Mouse (Mus musculus) 416B (cell line): ENCODE measurements around the gene Tnfrsf9.
A peak's percentile ranks its signal among the peaks of the same experiment; 100 is the strongest.

Source experiments
- DNase-seq: peaks from one replicate; pipeline ENCODE4 v3.0.0; 2011; ENCODE audit warnings: low read depth

Gene Tnfrsf9

DNA sequence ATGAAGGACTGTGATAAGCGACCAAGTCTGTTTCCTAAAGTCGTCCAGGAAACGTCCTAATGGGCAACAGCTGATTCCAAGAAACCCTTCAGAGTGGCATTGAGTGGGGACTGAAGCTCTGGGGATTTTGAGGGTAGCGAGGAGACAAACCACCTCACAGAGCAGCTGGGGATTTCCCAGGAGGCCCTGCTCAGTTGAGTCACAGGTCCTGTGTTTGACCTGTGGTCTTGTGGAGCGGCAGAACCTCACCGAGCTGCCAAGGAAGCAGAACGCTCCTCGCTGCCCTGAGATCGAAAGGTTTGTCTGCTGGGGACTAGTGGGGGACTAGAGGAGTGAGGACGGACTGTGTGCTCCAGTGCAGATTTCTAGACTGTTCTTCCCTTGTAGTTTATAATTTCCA, 13.4 kb downstream of the Tnfrsf9 start:
- peak; percentile 65 for DNase-seq

DNA sequence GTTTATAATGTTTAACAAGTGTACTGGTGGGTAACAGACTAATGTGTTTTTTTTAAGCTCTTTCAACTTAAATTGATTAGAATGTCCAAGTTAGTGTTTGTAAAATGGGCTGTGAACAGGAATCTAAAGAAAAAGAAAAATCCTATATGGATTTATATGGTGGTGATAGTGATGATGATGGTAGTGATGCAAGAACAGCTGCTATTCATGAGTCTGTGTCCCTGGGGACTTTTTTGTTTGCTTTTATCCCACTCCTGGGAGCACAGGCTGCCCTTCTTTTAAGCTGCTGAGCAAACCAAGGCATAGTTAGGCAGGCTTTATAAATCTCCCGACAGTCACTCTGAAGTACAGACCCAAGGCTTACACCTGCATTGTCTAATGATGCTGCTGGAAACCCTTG, 19.1 kb downstream of the Tnfrsf9 start:
- DNase-seq: no peak

DNA sequence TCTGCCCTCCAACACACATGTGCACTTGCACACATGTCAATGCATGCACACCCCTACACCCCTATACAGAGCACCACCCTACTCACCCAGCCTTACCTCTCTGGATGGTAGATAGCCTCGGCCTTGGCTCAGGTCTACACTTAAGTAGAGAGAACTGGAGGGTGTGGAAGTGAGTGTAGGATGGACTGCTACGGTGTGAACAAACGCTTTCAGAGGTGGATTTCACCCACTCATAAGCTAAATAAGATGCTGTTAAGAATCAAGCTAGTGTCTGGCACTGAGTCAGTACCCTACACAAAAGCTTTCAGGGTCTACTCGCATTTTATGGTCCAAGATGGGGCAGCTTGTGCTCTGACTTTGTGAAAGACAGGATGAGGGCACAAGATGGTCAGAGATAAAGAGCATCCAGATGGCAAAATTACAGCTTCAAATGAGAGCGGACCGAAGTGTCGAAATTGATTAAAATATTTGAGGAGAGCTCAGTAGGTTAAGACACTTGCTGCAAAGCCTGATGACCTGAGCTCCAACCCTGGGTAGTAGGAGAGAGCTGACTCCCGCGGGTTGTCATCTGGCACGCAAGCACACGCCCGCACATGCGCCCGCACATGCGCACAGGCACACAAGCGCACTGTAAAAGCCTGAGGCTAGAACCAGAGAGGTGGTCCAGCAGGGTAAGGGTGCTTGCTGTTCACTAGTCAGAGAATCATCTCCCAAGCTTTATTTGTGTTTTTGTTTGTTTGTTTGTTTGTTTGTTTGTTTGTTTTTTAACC, 23.1 kb downstream of the Tnfrsf9 start:
- no peak for DNase-seq

DNA sequence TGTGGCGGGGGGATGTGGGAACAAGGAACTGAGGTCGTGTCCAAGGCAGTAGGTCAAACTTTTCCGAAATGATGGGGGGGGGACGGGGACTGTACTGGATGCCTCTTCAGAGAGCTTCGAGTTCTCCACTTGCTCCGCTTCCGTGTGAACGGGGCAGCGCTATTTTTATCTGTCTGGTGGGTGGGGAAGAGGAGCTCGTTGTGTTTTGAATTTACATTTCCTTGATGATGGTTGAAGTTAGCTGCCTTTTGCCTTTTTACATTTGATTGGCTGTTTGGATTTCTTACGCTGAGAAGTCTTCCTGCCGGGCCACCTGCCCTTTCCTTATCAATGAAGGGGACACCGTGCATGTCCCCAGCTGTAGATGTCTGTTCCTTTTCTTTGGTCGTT, 23.7 kb downstream of the Tnfrsf9 start:
- no peak for DNase-seq

DNA sequence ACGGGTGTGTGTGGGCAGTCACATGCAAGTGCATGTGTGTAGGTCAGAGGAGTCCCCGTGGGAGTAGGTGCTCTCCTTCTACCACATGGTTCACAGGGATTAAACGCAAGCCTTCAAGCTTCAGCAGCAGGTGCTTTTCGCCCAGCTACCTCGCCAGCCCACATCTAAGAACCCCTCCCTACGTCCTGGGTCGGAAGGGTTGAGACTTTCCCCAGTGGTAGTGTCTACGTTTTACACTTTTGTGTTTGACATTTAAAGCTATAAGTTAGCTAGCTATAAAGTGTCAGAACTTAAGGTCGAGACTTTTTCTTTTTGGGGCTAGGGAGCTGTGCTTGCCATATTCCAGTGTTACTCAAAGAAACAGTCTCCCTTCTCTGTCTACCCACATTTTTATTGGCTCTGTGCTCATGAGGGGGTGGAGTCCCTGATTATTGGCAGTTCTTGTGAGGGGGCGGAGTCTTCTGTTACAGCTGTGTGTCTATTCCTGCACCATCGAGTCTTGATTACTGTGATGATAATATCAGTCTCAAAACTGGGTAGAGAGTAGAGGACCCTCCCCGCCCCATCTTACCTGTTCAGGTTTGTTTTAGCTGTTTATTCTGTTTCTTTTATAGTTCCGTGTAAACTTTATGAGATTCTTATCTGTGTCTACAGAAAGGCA, 25.8 kb downstream of the Tnfrsf9 start:
- no peak for DNase-seq

DNA sequence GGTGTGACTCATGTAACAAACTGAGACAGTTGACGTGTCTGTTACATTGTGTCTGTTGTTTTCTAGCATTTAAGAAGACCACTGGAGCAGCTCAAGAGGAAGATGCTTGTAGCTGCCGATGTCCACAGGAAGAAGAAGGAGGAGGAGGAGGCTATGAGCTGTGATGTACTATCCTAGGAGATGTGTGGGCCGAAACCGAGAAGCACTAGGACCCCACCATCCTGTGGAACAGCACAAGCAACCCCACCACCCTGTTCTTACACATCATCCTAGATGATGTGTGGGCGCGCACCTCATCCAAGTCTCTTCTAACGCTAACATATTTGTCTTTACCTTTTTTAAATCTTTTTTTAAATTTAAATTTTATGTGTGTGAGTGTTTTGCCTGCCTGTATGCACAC, 30.3 kb downstream of the Tnfrsf9 start:
- DNase-seq: no peak

DNA sequence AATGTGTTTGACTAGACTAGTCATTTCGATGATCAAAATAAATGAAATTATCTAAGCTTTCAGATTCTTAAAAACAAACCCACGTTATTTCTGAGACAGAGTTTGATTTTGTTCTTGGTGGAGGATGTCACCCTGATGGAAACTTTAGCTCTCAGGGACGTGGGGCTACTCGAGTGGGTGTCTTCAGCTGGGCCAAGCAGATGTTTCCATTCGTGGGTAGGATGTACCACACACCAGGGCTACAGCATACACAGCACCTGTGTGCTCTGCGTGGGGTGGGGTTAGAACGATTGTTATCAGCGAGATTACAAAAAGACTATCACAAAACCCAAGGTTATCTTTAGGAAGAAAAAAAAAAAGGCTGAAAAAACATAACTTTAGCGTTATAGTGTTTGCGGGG, 36.6 kb downstream of the Tnfrsf9 start:
- DNase-seq: no peak

DNA sequence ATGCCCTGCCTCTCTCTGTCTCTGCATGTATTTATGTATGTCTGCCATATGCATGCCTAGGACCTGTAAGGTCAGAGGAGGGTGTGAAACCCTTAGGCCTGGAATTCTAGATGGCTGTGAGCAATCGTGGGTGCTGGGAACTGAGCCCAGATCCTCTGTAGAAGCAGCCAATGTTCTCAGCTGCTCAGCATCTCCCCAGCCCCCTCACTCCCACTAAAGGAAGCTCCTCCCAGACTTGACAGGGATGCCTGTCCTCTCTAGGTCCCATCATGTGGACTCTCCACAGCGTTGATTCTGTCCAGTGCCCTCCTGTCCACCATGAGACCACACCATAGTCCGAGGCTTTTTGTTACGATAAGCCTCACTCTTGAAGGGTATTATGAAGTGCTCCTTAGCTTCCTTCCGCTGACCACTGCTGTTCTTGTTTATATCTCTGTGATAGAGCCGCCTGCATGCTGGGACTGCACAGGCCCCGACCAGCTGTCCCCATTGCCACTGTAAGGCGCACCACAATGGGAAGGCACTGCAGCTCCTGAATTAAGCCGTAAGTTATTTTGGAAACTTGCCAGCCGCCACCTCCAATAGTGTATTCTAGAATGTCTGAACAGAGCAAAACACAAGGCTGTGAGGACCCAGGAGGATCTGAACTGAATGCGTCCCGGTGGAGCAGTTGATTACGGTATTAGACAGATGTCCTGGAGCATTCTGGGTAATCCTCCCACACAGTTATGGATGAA, 42.2 kb downstream of the Tnfrsf9 start:
- no peak for DNase-seq

DNA sequence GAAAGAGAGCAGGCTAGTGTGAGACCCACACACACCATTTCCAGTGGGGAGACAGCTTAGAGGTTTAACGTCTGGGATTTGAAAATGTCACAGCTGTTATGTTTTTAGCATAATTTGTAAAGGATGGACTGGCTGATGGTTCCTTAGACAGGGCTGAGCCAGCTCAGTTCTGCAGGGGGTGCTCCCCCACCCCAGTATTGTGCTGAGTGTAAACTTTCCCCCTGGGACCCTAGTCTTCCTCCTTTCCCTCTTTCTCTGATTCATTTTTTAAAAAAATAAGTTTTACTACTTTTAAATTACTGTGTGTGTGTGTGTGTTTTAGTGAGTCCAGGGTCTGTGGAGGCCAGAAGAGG, 42.7 kb downstream of the Tnfrsf9 start:
- DNase-seq: no peak

DNA sequence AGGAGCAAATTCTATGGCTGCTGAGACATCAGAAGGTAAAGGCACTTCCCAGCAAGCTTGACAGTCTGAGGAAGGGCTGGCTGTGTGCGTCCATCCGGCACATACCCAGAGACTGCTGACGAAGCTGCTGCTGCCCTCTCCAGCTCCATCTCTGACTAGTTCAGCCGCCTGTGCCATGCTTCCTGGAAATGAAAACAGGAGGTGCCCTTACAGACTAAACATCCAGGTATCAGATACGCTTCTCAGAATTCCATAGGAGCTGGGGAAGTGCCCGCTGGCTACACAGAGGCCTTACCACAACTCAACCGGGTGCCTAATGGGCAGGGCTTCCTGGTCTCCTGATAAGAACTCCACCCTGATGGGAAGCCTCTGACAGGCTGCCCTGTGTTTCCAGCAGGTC, 44.2 kb downstream of the Tnfrsf9 start:
- no peak for DNase-seq

DNA sequence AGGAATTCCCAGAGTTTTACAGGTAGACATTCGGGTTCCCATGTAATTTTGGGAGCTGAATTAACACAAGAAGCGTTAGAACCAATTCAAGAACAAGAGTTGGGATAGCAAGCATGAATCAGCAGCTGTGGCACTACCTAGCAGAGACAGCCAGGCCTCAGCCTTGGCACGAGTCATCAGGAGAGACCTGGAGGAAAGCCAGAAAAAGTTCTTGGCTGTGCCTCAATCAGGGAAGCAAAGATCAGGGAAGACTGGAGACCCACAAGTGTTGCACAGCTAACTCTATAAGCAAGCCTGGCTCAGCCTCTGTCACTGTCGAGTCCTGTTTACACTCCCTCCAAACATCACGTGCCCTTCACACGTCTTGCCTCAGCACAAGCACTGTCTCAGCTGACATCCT, 47.9 kb downstream of the Tnfrsf9 start:
- DNase-seq: no peak

DNA sequence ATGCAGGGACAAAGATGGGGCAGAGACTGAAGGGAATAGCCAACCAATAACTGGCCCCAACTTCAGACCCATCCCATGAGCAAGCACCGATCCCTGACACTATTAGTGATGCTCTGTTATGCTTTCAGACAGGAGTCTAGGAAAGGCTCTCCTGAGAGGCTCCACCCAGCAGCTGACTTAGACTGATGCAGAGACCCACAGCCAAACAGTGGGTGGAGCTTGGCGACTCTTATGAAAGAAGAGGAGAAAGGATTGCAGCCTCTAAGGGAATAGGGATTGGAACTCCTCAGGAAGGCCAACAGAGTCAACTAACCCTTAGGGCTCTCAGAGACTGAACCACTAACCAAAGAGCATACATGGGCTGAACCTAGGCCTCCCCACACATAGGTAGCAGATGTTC, 49.3 kb downstream of the Tnfrsf9 start:
- DNase-seq: no peak

DNA sequence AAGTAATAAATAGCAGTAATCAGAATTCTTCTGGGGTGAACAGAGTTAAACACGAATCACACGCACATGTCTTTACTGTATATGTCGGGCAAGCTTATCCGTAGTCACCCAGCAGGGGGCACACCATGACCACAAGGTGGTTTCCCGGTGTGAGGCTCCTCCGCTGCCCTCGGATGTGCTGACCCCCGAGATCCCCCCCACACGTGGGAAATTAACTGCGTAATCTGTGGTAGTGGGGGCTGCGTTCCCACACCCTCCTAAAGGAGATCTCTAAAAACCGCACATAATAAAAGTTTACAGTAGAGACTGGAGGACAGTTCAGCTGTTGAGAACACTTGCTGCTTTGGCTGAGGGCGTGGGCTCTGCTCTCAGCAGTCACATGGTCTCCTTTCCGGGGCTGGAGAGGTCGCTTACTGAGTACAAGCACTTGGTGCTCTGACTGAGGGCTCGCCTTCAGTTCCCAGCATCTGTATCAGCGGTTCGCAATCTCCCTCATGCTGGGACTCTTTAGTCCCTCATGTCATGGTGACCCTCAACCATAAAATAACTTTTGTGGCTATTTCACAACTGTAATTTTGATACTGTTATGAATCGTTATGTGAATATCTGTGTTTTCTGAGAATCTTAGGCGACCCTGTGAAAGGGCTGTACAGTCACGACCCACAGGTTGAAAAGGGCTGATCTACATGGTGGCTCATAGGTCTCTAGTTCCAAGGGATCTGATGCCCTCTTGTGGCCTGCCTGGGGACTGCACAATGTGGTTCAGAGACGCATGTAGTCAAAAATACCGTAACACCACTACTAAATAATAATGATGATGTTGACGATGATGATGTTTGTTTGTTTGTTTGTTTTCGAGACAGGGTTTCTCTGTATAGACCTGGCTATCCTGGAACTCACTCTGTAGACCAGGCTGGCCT, 50.5 kb downstream of the Tnfrsf9 start:
- peak; percentile 89 for DNase-seq

DNA sequence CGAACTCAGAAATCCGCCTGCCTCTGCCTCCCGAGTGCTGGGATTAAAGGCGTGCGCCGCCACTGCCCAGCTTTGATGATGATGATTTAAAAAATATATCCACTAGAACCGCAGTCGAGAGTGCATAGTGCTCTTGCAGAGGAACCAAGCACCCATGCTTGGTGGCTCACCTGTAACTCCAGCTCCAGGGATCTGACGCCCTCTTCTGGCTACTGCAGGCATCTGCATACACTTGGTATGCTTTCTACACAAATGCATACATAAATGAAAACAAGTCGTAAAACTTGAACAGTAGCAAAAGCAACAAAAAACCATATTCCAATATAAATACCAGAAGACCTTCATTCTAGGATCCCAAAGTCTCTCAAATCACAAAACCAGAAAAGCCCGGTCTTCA, 51.2 kb downstream of the Tnfrsf9 start:
- peak; percentile 44 for DNase-seq

DNA sequence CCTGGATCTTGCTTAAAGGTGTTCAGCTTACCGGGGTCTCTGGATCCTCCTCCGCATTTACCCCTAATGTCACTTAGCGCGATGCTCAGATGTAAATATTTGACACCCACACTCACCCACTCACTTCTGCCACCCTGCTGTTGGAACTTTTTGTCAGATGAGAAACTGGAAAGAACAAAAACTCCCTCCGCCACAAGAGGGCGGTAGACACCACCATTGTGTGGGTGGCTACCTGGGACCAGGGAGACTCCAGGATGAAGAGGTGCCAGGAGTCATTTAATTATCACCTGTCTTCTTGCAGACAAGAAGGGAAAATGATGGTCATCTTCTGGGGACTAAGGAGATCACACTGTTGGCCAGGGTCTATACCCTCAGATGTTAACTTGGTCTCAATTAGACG, 52.2 kb downstream of the Tnfrsf9 start:
- DNase-seq: peak; percentile 74

DNA sequence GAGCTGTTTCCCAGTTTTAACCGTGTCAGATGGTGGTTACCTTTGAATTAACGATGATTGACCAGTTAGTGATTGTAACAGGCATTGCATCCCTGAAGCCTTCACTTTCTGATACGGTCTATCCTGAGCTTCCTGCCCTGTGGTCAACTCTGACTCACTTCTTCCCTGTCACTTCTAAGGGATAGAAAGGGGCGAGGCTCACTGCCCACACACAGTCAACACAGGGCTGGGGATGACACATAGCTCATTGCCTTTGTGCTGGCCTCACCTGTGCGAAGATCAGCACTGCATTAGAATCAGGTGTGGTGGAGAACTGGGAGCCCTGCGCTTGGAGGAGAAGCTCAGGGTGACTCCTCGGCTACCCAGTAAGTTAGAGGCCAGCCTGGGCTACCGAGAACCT, 54.6 kb downstream of the Tnfrsf9 start:
- peak; percentile 59 for DNase-seq

DNA sequence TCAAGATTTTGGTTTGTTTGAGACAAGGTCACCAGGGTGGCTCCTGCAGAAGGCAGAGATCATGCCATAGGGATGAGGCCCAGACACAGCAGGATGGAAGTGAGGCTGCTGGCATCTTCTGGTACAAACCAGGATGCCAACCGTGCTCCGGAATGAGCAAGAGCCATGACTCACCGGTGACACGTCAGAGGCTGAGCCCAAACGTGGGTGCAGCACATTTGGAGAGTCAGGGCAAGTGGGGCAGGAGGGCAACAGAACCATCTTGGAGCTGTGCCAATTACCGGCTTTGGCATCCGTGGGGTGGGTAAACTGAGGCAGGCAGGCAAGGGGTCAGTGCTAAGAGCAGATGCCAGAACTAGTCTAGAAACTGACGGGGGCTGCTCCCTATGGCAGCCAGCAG, 58.9 kb downstream of the Tnfrsf9 start:
- DNase-seq: peak; percentile 87

DNA sequence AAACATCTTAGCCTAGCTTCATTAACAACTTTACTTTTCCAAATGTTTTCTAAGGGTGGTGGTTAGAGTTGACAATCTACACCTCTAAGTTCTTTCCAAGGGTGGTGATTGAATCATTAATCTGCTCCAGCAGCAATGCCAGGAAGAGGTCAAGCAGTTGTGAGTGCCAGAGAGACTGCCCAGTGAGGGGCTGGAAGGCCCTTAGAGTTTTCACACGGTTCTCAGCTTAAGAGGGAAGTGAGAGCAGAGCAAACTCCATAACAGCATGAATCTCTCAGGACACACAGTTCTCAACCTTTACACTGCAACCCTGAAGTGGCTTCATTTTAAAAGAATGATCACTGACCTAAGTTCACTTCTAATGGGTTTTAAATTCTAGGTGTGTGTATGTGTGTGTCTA, 60.8 kb downstream of the Tnfrsf9 start:
- DNase-seq: no peak

DNA sequence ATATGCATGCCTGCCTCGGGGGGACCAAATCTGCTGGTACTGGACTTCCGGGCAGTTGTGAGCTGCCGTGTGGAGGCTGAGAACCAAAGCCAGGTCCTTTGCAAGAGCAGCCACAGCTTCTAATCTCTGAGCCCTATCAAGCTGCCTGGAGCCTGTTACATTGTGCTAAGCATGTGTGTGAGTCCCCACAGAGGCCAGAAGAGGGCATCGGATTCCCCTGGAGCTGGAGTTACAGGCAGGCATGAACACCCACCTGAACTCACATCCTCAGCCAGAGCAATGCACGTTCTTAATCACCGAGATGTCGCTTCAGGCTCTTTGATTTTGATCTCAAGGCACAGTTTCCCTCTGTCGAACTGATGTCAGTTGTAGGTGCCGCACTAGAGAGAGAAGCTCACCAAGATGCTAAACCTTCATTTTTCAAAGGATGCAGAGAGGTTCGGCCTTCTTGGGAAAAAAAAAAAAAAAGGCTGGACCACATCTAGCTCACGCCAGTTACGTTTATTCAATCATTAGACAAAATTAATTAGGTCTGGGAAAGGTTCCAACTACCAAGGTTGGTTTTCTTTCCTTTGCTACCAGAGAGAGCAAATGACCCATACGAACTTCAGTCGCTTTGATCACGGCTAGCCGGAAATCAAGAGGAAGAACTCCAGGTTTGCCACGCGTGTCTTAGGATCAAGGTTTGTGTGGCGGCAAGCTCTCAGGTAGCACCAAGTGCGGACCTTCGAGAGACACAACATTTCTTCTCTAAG, 64.0 kb downstream of the Tnfrsf9 start:
- peak; percentile 23 for DNase-seq

DNA sequence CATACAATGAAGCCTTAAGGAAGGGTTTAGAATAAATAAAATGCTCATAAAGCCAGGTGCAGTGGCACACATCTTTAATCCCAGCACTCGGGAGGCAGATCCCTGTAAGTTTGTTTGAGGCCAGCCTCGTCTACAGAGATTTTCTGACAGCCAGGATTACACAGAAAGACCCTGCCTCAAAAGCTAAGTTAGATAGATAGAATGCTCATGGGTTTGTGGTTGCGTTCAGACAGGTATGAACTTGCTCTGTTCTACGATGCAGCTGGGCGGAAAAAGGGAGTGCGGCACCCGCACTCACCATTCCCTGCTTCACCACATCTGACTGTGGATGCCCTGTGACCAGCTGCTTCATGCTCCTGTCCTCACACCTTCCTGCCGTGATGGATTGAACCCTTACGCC, 65.1 kb downstream of the Tnfrsf9 start:
- DNase-seq: no peak

DNA sequence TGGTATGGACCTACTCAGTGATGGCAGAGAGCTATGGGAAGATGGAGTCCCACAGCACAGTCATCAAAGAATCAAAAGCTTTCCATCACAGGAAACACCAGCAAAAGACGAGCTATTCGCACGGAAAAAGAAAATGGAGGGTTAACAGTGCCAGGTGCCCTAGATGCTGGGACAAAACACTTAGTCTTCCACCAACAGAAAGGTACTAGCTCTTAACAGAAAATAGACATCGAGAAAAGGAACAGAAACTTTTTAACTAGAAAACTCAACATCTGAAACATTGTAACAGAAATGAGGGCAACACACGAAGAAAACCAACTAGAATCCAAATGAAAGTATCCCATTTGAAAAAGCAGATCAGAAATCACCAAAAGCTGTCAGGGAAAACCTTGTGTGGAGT, 65.8 kb downstream of the Tnfrsf9 start:
- no peak for DNase-seq

DNA sequence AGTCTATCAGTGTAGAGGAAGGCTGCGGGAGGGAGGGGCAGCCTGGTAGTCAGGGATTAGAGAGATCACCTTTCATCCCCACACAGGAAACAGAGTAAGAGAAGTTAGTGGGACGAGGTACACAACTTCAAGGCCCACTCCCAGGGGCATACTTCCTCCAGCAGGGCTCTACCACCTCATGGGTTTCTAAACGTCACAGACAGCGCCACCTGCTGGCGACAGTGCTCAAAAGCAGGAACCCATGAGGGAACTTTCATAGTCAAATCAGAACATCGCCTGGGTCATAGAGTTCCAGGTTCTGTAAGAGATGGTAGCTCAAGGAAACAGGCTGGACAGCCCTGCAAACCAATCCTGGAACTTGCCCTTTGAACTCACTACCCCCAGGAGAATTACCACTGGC, 75.8 kb downstream of the Tnfrsf9 start:
- peak; percentile 62 for DNase-seq
